Mouse (Mus musculus) heart, postnatal 14 days (tissue): ENCODE data around the gene Golga7b. TPM values are rescaled to one million over a fixed set of nuclear protein-coding genes. Genes with fewer than 3 reads are reported as not detected.

Experiments
- DNase-seq, 2 experiments: peaks; one replicate each; pipeline ENCODE4 v3.0.0; 2021 to 2022
- intact Hi-C: fragments of 180-260 bp; cut with DNase I; formaldehyde crosslinking; loops from one replicate; pipeline ENCODE4 v1.15.1; 2025
- total RNA-seq, 2 experiments: library from RNA; stranded (reverse); gene quantifications; 2 replicates each; pipeline ENCODE4 v1.2.3; 2021

The Golga7b gene
- total RNA-seq, 2 experiments from 2014 or later: 0.49 to 0.50 TPM

- no peak for DNase-seq
- intact Hi-C loops: no loop called here
These were observed 748 bp upstream of the Golga7b start for GRCm38 (mm10) chr19:42246626-42247025.

DNA sequence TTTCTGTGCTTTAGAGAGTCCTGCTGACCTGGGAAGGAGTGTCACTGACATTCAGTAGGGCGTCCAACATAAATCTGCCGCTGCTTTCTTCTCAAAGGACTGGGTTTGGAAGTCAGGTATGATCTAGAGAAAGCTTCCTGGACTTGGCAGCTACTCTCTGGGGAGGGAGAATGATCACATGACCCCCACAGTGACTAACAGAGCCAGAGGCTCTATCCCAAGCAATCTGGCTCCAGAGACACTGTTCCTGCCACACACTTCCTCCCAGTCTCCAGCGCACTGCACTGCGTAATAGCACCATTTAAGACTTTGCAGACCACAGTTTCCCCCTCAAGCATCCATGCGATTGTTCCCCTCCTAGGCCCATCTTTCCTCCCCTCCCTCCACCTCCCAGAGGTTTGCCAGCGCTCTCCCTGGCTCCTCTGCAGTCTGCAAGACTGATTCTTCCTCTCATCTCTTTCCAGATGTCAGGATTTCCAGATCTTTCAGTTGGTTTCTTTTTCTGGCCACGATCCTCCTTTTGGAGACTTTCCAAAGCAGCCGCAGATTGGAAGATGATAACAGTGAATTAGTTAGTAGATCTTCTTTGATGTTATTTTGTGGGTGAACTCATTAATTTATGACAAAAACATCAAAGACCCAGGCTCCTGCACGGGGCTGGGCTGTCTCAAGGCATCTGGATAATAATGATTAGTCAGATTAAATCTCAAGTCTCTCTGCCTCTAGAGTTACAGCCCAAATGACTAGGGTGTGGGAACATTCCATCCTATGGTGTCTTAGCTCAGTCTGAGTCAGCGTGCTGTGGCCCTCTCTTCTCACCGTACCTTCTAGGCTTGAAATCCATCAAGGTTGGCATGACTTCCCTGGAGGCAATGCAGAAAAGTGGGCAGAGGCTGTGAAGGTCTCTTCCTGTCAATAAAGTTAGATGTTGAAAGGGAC lies 2.9 kb downstream of the Golga7b start:
- intact Hi-C loops: no loop called here
- DNase-seq: no peak

DNA sequence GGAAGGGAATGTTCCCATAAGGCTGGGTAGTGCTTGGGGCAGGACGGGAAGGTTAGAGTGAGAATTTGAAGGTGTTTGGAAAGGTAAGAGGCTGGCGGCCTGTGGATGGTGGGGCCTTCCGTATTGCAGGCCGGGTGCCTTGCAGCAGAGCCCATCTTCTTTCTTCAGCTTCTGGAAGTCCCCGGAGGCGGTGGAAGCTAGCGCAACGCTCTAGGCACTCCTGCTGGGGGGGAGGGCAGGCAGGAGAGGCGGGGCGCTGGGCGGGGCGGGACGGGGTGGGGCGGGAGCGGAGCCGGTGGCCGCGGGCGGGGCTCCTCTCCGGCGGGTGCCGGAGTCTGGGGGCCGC lies 8.0 kb downstream of the Golga7b start:
- no peak for DNase-seq
- intact Hi-C loops: no loop called here

GRCm38 (mm10) chr19:42255784-42256610 lies 8.6 kb downstream of the Golga7b start:
- intact Hi-C loops: no loop called here
- DNase-seq: peak; percentile 83 to 88

DNA sequence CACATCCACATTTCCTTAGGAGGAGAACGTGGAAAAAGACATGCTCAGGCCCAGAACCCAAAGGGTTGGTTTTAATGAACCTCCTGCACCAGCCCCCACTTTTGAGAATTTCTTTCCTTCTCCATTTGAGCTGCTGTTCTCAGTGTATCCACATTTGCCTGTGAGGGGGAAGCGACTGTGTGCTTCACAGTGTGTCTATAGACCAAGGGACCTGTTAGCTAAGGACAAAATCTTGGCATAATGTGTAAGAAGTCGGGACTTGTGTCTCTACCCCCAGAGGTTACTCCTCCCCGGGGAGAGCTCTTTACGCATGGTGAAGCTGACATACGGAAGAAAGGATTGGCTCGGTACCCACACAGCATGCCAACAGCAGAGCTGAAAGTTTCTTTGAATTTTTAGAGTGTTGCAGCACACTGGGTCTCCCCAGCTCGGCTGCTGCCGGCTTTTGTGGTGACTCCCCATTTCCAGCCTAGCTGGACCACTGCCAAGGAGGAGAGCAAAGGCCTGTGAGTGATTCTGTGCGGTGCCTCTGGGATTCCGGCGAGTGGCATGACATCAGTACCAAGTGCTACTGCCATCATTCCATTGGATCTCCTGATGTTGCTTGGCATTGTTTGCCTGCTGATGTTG lies 9.4 kb downstream of the Golga7b start:
- intact Hi-C loops: no loop called here
- DNase-seq: no peak

- intact Hi-C loops: no loop called here
- DNase-seq: no peak
These were observed 9.9 kb downstream of the Golga7b start for GRCm38 (mm10) chr19:42257241-42257635.

GRCm38 (mm10) chr19:42258031-42258430 lies 10.7 kb downstream of the Golga7b start:
- no peak for DNase-seq
- intact Hi-C loops: no loop called here

GRCm38 (mm10) chr19:42258596-42258995 lies 11.2 kb downstream of the Golga7b start:
- no peak for DNase-seq
- intact Hi-C loops: no loop called here

- intact Hi-C loops: no loop called here
- DNase-seq: no peak
These were observed 13.1 kb downstream of the Golga7b start for GRCm38 (mm10) chr19:42260486-42260885.

- DNase-seq: no peak
- intact Hi-C loops: no loop called here
These were observed 16.1 kb downstream of the Golga7b start for GRCm38 (mm10) chr19:42263524-42263923.

GRCm38 (mm10) chr19:42268337-42268736 lies 21.0 kb downstream of the Golga7b start:
- DNase-seq: peak; percentile 24 to 30
- intact Hi-C loops: no loop called here

GRCm38 (mm10) chr19:42270119-42270518 lies 22.7 kb downstream of the Golga7b start:
- no peak for DNase-seq
- intact Hi-C loops: no loop called here

- intact Hi-C loops: no loop called here
These were observed 23.8 kb downstream of the Golga7b start for GRCm38 (mm10) chr19:42271182-42271581.

GRCm38 (mm10) chr19:42272003-42272963 lies 24.9 kb downstream of the Golga7b start:
- intact Hi-C loops: loop anchor here (1.0 to 2.0 kb wide), 2 partner anchors 55 to 81 kb away; no protein-coding TSS in a partner anchor
- peak; percentile 71 to 86 for DNase-seq

More at GRCm38 (mm10) chr19:42271182-42271581, 23.8 kb downstream of the Golga7b start:
- DNase-seq: no peak

GRCm38 (mm10) chr19:42277288-42277687 lies 29.9 kb downstream of the Golga7b start:
- DNase-seq: no peak
- intact Hi-C loops: no loop called here

- no peak for DNase-seq
- intact Hi-C loops: no loop called here
These were observed 31.1 kb downstream of the Golga7b start for GRCm38 (mm10) chr19:42278461-42278860.

DNA sequence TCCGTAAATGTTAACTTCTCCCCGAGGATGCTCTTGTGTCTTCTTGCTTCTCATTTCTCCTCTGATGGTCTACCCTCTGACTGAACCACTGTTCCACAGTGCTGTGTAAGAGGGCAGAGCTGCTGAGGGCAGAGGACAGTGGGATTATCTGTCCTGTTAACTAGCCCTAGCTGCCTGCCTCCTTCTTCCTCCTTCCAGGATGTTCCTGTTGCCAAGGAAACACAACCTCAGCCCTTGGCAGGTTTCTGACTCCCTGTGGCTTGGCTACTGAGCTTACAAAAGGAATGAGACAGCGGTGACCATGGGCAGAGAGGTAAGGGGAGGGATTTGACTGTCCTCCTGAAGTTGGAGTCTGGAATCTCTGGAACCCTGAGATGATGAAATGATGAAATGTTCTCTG lies 32.2 kb downstream of the Golga7b start:
- intact Hi-C loops: no loop called here
- no peak for DNase-seq

DNA sequence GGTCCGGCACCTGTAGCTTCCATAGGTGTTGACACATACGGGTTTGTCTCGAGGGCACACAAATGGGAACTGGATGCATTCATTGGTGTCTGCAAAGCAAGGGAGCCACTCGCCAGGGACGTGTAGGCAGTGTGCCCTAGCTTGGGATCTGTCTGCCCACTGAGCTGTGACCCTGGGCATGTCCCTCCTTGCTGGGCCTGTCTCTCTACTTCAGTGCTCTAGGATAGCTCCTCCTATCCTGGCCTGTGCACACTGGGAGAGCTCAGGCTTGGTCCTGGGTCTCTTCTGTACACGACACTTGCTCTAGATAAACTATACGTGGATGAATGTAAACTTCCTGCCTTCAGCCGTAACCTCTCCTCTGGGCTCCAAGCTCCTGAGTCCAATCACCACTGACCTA lies 36.8 kb downstream of the Golga7b start:
- intact Hi-C loops: no loop called here
- no peak for DNase-seq

- DNase-seq: peak in 1 of 2 experiments; percentile 9
- intact Hi-C loops: no loop called here
These were observed 41.0 kb downstream of the Golga7b start for GRCm38 (mm10) chr19:42288361-42288760.
